Mouse (Mus musculus) megakaryocyte, embryonic 14.5 days (primary cell): ENCODE measurements around the gene Wipf1.

Experiments
- FLI1 ChIP-seq: IDR thresholded peaks from 2 replicates; pipeline ENCODE4 v1.6.1; 2012; ENCODE audit warnings: low read length, inconsistent platforms, mixed read lengths
- GATA1 ChIP-seq: IDR thresholded peaks from 3 replicates; pipeline ENCODE4 v1.6.1; 2012; ENCODE audit warnings: mixed read lengths, low read length, inconsistent platforms, borderline replicate concordance

- TF ChIP-seq GATA1 = no peak
- TF ChIP-seq FLI1 = no peak
Observed at GRCm38 (mm10) chr2:73513204-73513749, 16.3 kb downstream of the Wipf1 start.
